Mouse (Mus musculus) testis, postnatal 14 days (tissue): ENCODE results near the gene Rxfp3.
A peak's percentile ranks its signal among the peaks of the same experiment; 100 is the strongest.

Experiments
- DNase-seq: peaks from one replicate; pipeline ENCODE4 v3.0.0; 2021; ENCODE audit warnings: low spot score

Gene Rxfp3

DNA sequence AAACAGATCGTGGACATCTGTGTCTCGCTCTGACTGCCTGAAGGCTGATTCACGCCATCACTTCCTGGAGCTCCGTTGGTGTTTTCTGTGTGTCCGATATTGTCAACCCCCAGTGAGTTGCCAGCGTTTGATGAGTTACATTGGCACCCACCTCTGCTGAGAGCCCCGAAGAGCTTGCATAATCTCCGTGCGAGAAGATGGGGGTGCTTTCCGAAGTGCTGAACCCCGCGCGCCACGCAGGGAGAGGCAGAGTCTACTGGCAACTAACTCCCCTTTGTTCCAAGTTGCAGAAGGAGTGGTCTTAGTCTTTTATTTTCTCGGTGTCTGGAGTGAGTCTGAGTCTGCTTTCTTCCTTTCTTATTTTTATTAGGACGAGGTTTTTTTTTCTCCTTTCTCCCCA lies at the start of gene Rxfp3:
Rxfp3 (minus strand) TSS at position 281 of the 400 bp plus-strand sequence.
- no peak for DNase-seq

- no peak for DNase-seq
Measured at GRCm38 (mm10) chr15:11084993-11085365, 47.2 kb upstream of the Rxfp3 start.

DNA sequence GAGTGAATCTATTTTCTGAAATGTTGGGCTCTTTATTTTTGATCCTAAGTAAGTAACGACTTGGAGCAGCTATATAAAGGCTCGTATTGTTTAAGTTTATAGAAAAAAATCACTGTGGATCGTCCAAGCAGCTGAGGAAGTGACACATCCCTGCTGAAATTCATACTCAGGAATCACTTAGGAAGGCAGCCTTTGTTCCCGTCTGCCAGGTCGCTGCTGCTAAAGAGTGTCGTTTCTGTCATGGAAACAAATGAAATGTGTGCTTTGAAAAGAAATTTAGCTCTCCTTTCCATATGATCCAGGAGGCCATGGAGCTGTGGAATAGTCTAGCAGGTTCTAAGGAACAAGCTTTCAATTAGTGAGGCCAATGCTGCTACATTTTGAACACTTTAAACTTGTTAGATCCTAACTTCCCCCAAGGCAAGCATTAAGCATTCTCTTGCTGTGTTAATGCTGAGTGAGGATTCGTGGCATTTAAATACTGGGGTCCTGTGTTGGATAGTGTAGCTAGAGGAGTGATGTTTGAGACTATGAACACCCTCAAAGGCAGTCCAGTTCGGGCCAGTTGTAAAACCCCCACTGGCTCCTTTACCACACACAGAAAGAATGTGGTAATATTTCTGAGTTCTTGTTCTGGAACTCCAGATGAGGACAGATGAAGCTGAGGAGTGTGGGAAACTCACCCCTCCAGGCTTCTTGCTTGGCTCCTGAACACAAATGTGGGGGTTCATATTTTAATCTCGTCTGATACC lies 46.6 kb upstream of the Rxfp3 start:
- DNase-seq: no peak

- no peak for DNase-seq
Measured at GRCm38 (mm10) chr15:11083678-11084077, 45.9 kb upstream of the Rxfp3 start.

DNA sequence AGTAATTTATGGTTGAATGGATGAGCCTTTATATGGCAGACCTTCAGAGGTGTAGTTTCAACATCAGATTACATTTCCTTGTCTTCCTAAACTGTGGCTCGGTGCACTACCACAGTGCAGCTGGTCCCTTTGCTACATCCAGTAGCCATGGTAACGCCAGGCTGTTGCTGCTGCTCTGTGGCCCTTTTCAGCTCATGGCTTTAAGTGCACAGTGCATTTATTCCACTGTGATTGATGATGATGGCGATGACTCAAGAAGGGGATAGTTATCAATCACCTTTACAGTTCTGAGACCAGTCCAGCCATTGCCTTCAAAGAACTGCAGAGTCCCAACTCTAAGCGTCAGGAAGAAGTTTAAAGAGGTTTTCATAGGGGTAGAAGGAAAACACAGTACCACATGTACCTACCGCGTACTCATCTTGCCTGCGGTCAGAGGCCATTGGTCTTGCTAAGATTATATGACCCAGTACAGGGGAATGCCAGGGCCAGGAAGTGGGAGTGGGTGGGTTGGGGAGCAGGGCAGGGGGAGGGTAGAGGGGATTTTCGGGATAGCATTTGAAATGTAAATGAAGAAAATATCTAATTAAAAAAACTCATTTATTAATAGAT lies 45.3 kb upstream of the Rxfp3 start:
- no peak for DNase-seq

GRCm38 (mm10) chr15:11075726-11076361 lies 38.1 kb upstream of the Rxfp3 start:
- DNase-seq: no peak

DNA sequence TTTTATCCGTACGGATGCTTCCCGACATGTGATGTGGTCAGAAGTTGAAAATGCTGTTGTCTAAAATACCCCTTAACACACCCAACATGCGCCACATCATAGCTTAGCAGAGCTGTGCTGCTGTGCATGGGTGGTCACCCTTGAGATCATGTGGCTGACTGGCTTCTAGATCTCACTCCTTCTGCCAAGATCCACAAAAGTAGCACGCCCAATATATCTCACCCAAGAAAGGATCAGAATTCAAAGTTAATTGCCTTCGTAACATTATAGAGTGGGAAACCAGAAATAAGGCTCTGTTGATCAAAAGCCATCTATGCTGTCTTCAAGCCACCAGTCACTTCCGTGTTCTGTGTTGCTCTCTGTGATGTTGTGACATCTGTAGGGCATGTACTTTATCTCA lies 30.1 kb upstream of the Rxfp3 start:
- no peak for DNase-seq

DNA sequence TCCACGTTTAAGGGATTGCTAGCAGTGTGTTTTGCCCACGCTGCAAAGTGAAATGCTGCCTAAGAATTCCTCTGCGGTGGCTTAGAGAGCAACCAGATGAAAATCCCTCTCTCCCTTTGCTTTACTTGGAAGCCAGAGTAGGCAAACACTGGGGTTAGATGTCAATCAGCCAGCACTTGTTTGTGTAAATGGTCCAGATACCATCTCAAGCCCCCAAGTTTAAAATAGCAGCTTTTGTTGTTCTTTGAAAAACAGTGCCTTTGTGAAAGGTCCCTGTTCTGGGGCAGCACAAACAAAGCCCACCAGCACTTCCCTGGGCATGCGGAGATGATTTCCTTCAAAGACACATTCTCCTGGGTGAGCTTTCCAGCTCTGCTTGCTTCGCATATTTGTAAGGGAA lies 28.5 kb upstream of the Rxfp3 start:
- DNase-seq: no peak

DNA sequence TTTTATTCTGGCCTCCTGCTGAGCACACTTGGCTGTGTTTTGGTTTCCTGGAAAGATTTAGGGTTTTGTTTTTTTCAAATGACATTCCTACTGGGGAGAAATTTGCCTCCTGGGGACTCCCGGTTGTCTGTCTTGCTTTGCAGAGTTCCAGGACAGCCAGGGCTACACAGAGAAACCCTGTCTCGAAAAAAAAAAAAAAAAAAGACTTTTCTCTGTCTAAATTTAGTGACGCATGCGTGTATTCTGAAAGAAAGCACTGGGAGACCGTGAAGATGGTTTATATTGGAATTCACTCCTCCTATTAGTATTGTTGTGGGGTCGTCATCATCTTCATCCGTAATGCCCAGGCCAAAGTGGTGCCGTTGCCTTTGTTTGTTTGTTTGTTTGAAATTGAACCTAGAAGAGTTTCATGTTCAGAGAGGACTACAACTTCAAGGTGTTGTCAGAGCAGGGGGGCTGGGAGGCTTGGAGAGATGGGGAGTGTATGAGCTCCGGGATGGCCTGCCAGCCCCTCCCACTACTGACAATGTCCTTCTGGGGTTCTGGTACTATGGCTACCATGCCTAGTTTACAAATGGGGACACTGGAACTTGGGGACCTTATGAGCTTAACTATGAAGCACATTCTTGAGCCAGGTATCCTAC lies 27.9 kb upstream of the Rxfp3 start:
- DNase-seq: no peak

GRCm38 (mm10) chr15:11064558-11065411 lies 27.0 kb upstream of the Rxfp3 start, which contains the start of gene Adamts12:
Gene Adamts12, plus strand, starts transcription at chr15:11064790.
- peak; percentile 60 for DNase-seq

- peak; percentile 16 for DNase-seq
Measured at GRCm38 (mm10) chr15:11064160-11064557, 26.4 kb upstream of the Rxfp3 start.

DNA sequence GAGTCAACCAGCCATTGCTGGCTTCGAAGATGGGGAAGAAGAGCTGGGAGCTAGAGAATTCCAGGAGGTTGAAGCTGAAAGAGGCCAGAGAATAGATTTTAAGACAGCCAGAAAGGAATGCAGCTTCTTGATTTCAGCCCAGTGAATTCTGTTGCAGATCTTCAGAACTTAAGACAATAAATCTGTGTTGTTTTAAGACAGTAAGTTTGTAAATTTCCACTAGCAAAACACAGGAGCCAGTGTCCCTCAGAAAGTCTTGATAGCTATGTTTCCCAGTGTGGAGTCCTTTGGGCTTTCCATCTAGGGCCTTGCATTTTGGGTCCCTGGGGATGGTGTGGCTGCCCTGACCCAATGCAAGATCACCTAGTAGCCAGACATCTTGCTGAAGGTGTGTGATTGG lies 25.1 kb upstream of the Rxfp3 start:
- DNase-seq: no peak

GRCm38 (mm10) chr15:11054440-11055080 lies 16.8 kb upstream of the Rxfp3 start:
- DNase-seq: no peak

GRCm38 (mm10) chr15:11053678-11054439 lies 16.1 kb upstream of the Rxfp3 start:
- DNase-seq: no peak

GRCm38 (mm10) chr15:11042828-11043227 lies 5.0 kb upstream of the Rxfp3 start:
- no peak for DNase-seq

- DNase-seq: no peak
Measured at GRCm38 (mm10) chr15:11041229-11041628, 3.4 kb upstream of the Rxfp3 start.

- no peak for DNase-seq
Measured at GRCm38 (mm10) chr15:11040067-11040466, 2.3 kb upstream of the Rxfp3 start.

DNA sequence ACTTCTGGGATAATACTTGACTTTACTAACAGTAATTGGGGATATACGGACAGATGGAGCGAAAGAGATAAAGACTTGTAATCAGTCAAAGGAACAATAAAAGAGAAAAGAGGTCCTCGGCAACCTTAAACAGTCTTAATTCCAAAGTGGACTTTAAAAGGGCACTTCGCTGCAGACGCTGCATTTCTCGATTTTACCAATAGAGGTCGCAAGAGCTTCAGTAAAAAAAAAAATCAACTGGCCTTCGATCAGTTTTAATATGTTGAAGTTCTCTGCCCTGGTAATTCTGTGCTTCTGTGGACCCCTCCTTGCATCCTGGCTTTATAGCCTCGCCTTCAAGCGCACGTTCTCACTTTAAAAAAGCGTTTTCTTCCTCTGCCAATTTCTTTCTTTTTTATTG lies 685 bp upstream of the Rxfp3 start:
- DNase-seq: no peak

GRCm38 (mm10) chr15:11037376-11037695 lies 455 bp downstream of the Rxfp3 start:
- DNase-seq: no peak

- DNase-seq: no peak
Measured at GRCm38 (mm10) chr15:11036535-11037375, 1.0 kb downstream of the Rxfp3 start.
